Mouse (Mus musculus): ENCODE measurements around the gene Gpn3. TPM values are rescaled to one million over a fixed set of nuclear protein-coding genes. Genes with fewer than 3 reads are reported as not detected.
"Not testable (repeated sequence)": the region's sequence is repeated elsewhere in the genome, so short reads cannot be mapped to it uniquely, and the experiment has no call there.

The Gpn3 gene
- total RNA-seq, 4 experiments from 2014 or later, result 20.7 to 29.4 (median 27.1) TPM

- no peak for DNase-seq (ENCODE audit: low spot score in 2 of 2)
Measured at GRCm38 (mm10) chr5:122390006-122390405, 18.3 kb downstream of the Gpn3 start.

DNA sequence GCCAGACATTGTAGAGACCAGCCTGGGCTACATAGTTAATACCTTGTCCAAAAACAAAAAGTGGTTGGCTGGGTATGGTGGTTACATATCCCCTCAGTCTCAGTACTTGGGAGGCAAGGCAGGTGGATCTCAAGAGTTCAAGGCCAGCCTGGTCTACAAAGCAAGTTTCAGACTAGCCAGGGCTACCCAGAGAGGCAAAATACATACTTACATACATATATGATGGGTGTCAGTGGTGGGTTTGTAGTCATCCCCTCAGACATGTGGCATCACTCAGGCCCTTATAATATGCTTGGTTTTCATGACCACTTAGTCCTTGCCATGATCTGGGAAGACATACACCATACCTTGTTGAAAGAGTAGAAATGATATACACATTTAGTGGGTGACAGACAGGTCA lies 19.0 kb downstream of the Gpn3 start:
- DNase-seq (ENCODE audit: low spot score in 2 of 2), result no peak

- no peak for DNase-seq (ENCODE audit: low spot score in 2 of 2)
Measured at GRCm38 (mm10) chr5:122391178-122391785, 19.6 kb downstream of the Gpn3 start.

- DNase-seq (ENCODE audit: low spot score in 2 of 2), result peak; percentile 81 to 91
Measured at GRCm38 (mm10) chr5:122391786-122392180, 20.1 kb downstream of the Gpn3 start, which contains the start of gene Arpc3. Gene Arpc3 (plus strand): TSS chr5:122391878.

- DNase-seq (ENCODE audit: low spot score in 2 of 2), result no peak
Measured at GRCm38 (mm10) chr5:122392227-122393004, 20.7 kb downstream of the Gpn3 start.

DNA sequence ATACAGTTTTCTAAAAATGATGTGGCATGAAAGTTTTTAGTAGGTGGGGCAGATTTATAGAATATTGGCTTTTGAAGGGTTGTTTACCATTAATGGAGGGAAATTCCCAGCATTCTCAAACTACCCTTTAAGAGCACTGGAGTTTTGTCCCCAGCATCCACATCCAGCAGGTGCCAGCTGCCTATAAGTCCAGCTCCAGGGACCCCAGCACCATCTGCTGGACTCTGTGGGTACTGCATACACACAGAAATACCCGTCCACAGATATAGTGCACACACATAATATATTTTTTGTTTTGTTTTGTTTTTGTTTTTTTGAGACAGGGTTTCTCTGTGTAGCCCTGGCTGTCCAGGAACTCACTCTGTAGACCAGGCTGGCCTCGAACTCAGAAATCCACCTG lies 22.2 kb downstream of the Gpn3 start:
- DNase-seq (ENCODE audit: low spot score in 2 of 2), result peak in 1 of 2 experiments; percentile 71

- DNase-seq (ENCODE audit: low spot score in 2 of 2), result no peak
Measured at GRCm38 (mm10) chr5:122396791-122397190, 25.1 kb downstream of the Gpn3 start.

DNA sequence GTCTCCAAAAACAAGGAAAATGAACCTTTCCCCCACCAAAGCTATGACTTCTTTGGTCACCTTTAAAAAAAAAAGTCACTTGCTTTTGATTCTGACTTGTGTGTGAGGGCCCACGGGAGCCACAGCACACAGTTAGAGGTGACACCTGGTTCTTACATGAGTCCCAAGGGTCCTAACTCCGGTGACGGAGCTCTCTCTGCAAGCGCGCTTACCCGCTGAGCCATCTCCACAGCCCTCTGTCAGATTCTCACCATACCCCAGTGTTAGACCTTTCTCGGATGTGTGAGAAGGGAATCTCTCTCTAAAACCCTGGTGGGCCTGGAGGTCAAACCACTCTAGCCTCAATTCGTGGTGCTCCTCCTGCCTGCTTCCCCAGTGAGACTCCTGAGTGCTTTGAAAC lies 25.8 kb downstream of the Gpn3 start:
- DNase-seq (ENCODE audit: low spot score in 2 of 2), result no peak

GRCm38 (mm10) chr5:122399871-122400270 lies 28.2 kb downstream of the Gpn3 start:
- DNase-seq (ENCODE audit: low spot score in 2 of 2), result no peak

- peak in 1 of 2 experiments; percentile 59 for DNase-seq (ENCODE audit: low spot score in 2 of 2)
Measured at GRCm38 (mm10) chr5:122400628-122401302, 29.1 kb downstream of the Gpn3 start.

- DNase-seq (ENCODE audit: low spot score in 2 of 2), result peak in 1 of 2 experiments; percentile 77
Measured at GRCm38 (mm10) chr5:122401303-122401640, 29.6 kb downstream of the Gpn3 start.

DNA sequence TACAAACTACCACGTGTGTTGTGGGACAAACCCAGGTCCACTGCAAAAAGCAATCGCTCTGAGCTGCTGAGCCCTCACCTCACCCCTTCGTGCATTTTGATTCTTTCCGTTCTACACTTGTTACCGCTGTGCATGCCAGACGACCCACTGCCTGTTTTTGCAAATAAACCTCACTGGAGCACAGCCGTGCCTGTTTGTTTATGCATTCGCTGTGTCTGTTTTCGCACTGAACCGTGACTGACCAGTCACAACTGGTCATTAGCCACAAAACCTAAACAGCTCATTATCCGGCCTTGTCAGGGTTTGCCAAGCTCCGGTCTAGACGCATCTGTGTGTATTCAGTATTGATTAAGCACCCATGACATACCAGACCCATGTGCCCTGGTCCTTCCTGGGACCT lies 30.5 kb downstream of the Gpn3 start:
- DNase-seq (ENCODE audit: low spot score in 2 of 2), result no peak

- DNase-seq (ENCODE audit: low spot score in 2 of 2), result peak in 1 of 2 experiments; percentile 57
Measured at GRCm38 (mm10) chr5:122402772-122403171, 31.1 kb downstream of the Gpn3 start.

DNA sequence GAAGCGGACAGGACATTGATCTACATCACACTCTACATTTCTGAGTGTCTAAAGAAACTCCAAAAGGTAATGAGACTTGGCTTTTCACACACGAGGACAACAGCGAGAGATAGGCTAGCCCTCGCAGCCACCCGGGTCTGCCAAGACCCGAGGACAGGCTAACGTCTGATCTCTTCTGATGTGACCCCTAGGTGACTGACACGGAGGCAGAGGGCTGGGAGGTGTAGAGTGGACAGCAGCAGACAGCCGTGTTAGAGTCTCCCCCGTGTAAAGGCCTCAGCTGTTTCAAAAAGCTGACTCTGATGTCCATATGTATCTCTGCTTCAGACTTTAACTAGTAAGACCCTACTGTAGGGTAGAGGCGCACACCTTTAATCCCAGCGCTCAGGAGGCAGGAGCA lies 31.7 kb downstream of the Gpn3 start:
- no peak for DNase-seq (ENCODE audit: low spot score in 2 of 2)

- DNase-seq (ENCODE audit: low spot score in 2 of 2), result no peak
Measured at GRCm38 (mm10) chr5:122405537-122405936, 33.9 kb downstream of the Gpn3 start.

DNA sequence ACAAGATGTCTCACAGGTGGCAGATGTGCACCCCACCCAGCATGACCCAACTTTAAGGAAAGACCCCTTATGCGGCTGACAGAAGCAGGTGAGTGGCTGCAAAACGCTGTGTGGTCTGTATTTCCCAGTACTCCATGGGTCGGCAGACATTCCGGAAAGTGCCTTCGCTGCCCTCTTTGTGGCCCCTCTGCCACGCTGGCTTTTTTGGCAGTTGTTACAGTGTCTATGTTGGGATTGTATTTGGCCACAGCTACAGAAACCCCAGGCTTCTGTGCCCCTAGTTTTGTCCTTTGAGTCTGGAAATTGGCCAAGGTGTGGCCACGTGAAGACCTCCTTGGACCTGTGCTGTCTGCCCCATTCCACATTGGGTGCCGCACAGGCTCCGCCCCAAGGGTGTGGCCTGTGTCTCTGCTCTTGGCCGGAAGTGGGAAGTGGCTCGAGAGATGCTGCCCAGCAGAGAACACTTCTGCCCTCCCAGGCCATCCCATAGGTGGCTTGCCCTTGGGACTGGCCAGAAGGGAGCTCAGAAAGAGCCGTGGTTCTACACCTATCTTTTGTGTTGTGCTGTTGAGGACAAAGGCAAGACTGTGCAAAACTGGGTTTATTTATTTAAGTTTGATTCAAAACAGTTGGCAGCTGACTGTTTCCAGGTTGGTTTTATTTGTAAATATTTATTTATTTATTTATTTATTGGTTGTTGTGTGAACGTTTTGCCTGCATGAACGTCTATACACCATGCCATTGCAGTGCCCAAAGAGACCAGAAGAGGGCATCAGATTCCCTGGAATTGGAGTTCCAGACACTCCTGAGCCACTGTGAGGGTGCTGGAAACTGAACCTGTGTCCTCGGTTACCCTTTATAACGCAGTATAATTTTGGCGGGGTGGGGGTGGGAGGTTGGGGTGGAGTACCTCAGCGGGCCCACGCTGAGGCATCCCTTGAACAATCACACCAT lies 38.3 kb downstream of the Gpn3 start:
- no peak for DNase-seq (ENCODE audit: low spot score in 2 of 2)

- DNase-seq (ENCODE audit: low spot score in 2 of 2), result no peak
Measured at GRCm38 (mm10) chr5:122411892-122412291, 40.2 kb downstream of the Gpn3 start.

DNA sequence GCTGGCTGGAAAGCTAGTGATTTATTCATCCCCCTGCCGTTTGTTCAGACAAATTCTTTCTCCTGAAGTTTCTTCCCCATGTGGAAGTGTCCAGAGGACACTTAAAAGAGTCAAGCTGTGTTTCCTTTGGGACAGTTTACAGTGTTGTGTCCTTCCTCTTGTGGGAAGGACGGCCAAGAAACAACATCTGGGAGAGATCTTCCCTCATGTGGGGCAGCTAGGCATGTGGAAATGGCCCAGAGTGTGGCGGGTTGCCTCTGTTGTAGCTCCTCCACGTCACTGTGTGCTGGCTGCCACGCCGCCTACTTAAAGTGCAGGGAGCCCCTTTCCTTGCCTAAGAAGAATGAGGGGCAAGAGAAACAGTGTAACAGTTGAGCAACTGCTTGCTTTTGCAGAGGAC lies 41.1 kb downstream of the Gpn3 start:
- DNase-seq (ENCODE audit: low spot score in 2 of 2), result no peak

DNA sequence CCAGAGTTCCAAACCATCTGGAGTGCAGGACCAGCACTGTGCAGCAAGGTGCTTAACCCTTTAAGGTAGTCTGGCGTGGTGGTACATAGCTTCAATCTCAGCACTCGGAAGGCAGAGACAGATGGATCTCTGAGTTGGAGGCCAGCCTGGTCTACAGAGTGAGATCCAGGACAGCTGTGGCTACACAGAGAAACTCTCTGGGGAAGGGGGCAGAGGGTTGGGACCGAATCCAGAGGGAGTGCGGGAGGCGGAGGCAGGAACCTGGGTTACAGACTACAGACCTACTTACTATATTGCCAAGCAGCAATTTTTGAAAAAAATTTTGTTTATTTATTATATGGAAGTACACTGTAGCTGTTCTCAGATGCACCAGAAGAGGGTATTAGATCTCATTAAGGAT lies 42.7 kb downstream of the Gpn3 start:
- DNase-seq (ENCODE audit: low spot score in 2 of 2), result no peak

GRCm38 (mm10) chr5:122415465-122415864 lies 43.8 kb downstream of the Gpn3 start:
- no peak for DNase-seq (ENCODE audit: low spot score in 2 of 2)

DNA sequence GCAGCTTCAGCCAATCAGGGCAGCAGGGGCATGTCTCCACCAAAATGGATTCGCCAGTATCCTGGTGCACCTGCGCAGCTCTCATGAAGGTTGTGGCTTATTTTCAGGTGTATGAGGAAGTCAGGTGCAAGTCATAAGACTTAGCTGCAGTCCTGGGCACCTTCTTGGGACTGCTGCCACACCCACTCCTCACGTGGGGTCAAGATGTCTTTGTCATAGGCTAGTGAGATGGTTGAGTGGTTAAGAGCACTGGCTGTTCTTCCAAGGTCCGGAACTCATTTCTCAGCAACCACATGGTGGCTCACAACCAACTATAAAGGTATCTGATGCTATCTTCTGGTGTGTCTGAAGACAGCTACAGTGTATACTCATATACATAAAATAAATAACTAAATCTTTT lies 49.0 kb downstream of the Gpn3 start:
- not testable (repeated sequence) for DNase-seq (ENCODE audit: low spot score in 2 of 2)
